13 mouse cellular contexts compared by ENCODE assay signal in genomic region chr6:122605483-122605882, GRCm38 (mm10). TPM values are rescaled to one million over a fixed set of nuclear protein-coding genes. Genes with fewer than 3 reads are reported as not detected.
A peak's percentile ranks its signal among the peaks of the same experiment; 100 is the strongest.
DNase-seq lines count a peak whose midpoint lies in the region; ATAC-seq and TF ChIP-seq lines count a peak whose summit lies in the region.
"Had no signal": no experiment of that assay in that cellular context is flagged by ENCODE, and none has a peak within 500 bp of the region (broad histone marks: within the 10 kb centered on the region; RNA-seq: fewer than 3 reads in every experiment).

No protein-coding gene starts in this region.

- H3K9ac ChIP-seq in lung, embryonic 14.5 days: no peak overlapping the region
- H3K9ac ChIP-seq: embryonic facial prominence, embryonic 12.5 days; heart, embryonic 15.5 days; lung, embryonic 15.5 days had no signal

- no peak for DNase-seq in lung, embryonic 14.5 days
- DNase-seq in lung, postnatal 4 days: no peak
- peak; percentile 90 for DNase-seq in ZHBTc4 (ENCODE audit: low read depth, low spot score)
- peak; percentile 70 for DNase-seq in splenic B cell, adult 2 months (ENCODE audit: low read depth, low spot score)
- no peak for DNase-seq in layer of hippocampus, postnatal 10 days (ENCODE audit: low spot score in 2 of 2)
- no peak for DNase-seq in cerebellum, postnatal 36 days
- DNase-seq: cerebellum, adult 8-10 months; kidney, adult 8-10 months had no signal

- H3K27ac ChIP-seq in lung, embryonic 14.5 days (ENCODE audit: low read depth): no peak overlapping the region
- H3K27ac ChIP-seq: embryonic facial prominence, embryonic 12.5 days; heart, embryonic 15.5 days; lung, embryonic 15.5 days had no signal

- H3K27me3 ChIP-seq in lung, embryonic 14.5 days (ENCODE audit: insufficient read depth, low read length): peaks cover 3% of the 10 kb centered on the region; the same call in 1 of the 2 replicates
- H3K27me3 ChIP-seq in E14TG2a.4 (ENCODE audit: insufficient read depth, low read length): no peaks in the 10 kb centered on the region
- H3K27me3 ChIP-seq in splenic B cell, adult 2 months (ENCODE audit: control insufficient read depth, insufficient read depth, low read length, poor library complexity, severe bottlenecking): no peaks in the 10 kb centered on the region
- H3K27me3 ChIP-seq: embryonic facial prominence, embryonic 12.5 days; heart, embryonic 15.5 days; lung, embryonic 15.5 days had no signal

- H3K4me1 ChIP-seq in lung, embryonic 14.5 days (ENCODE audit: insufficient read depth): no peaks in the 10 kb centered on the region
- peaks cover 50% of the 10 kb centered on the region for H3K4me1 ChIP-seq in E14TG2a.4 (replicated peaks; ENCODE audit: low read depth, low read length)
- H3K4me1 ChIP-seq: embryonic facial prominence, embryonic 12.5 days; lung, embryonic 15.5 days had no signal

- ATAC-seq in lung, embryonic 14.5 days (ENCODE audit: insufficient read depth): no peak

- WGBS in lung, embryonic 14.5 days: 88% methylated on average over 8 of the region's 8 CpGs

- no peak overlapping the region for H3K4me3 ChIP-seq in lung, embryonic 14.5 days (ENCODE audit: low read depth, low read length)
- H3K4me3 ChIP-seq in E14TG2a.4 (replicated peaks; ENCODE audit: low read length): peak overlapping the region; percentile 93; the same call in 1 of the 2 replicates
- H3K4me3 ChIP-seq: embryonic facial prominence, embryonic 12.5 days; heart, embryonic 15.5 days; lung, embryonic 15.5 days had no signal

- peak; percentile 12; the same call in 1 of the 2 replicates for TF ChIP-seq CTCF in lung, embryonic 14.5 days (IDR thresholded peaks at IDR 0.05; ENCODE audit: low read depth)
- TF ChIP-seq CTCF in E14TG2a.4 (conservative IDR thresholded peaks at IDR 0.05; ENCODE audit: low read length): peak; percentile 74

- no peak overlapping the region for H3K4me2 ChIP-seq in lung, embryonic 14.5 days
- H3K4me2 ChIP-seq: embryonic facial prominence, embryonic 12.5 days; heart, embryonic 15.5 days; lung, embryonic 15.5 days had no signal

- H3K9me3 ChIP-seq in lung, embryonic 14.5 days (ENCODE audit: low read depth, low read length): no peaks in the 10 kb centered on the region
- H3K9me3 ChIP-seq in E14TG2a.4 (ENCODE audit: low read length): no peaks in the 10 kb centered on the region
- H3K9me3 ChIP-seq: embryonic facial prominence, embryonic 12.5 days; heart, embryonic 15.5 days; lung, embryonic 15.5 days had no signal

- no peaks in the 10 kb centered on the region for H3K36me3 ChIP-seq in lung, embryonic 14.5 days (ENCODE audit: insufficient read depth)
- peaks cover 31% of the 10 kb centered on the region for H3K36me3 ChIP-seq in E14TG2a.4 (ENCODE audit: insufficient read depth, low read length)
- H3K36me3 ChIP-seq in splenic B cell, adult 2 months (ENCODE audit: control insufficient read depth, insufficient read depth, low read length, poor library complexity, severe bottlenecking): no peaks in the 10 kb centered on the region
- H3K36me3 ChIP-seq: embryonic facial prominence, embryonic 12.5 days; heart, embryonic 15.5 days; lung, embryonic 15.5 days had no signal

RNA-seq across cellular contexts. Expression of gene Apobec1, which starts 3.2 kb away (rescaled TPM):
- 5.8 and 6.3 TPM in 2 replicates for polyA plus RNA-seq in lung, embryonic 14.5 days (2014; fragmentation: Nextera tagmentation; extraction: Ambion mirVana)
- total RNA-seq in layer of hippocampus, postnatal 10 days (2021): 1 to 10 TPM; 2.0 to 2.4 TPM

RNA-seq across cellular contexts. Expression of gene Gdf3, which starts 4.4 kb away (rescaled TPM):
- not detected in 2 replicates for polyA plus RNA-seq in lung, embryonic 14.5 days (2014; fragmentation: Nextera tagmentation; extraction: Ambion mirVana)
- not detected for total RNA-seq in layer of hippocampus, postnatal 10 days (2021)
- total RNA-seq: left cerebral cortex, adult 8-10 months had no signal
- polyA plus RNA-seq: embryonic facial prominence, embryonic 12.5 days; lung, embryonic 15.5 days had no signal

RNA-seq across cellular contexts. Expression of gene Dppa3, which starts 20.7 kb away (rescaled TPM):
- not detected in 2 replicates for polyA plus RNA-seq in lung, embryonic 14.5 days (2014; fragmentation: Nextera tagmentation; extraction: Ambion mirVana)
- total RNA-seq in layer of hippocampus, postnatal 10 days (2021): not detected
- total RNA-seq: left cerebral cortex, adult 8-10 months had no signal
- polyA plus RNA-seq: embryonic facial prominence, embryonic 12.5 days; heart, embryonic 15.5 days; lung, embryonic 15.5 days had no signal

RNA-seq across cellular contexts. Expression of gene Aicda, which starts 51.9 kb away (rescaled TPM):
- 0.09 TPM in 1 of 2 replicates, not detected in the other for polyA plus RNA-seq in lung, embryonic 14.5 days (2014; fragmentation: Nextera tagmentation; extraction: Ambion mirVana)
- not detected for total RNA-seq in layer of hippocampus, postnatal 10 days (2021)
- total RNA-seq: left cerebral cortex, adult 8-10 months had no signal
- polyA plus RNA-seq: embryonic facial prominence, embryonic 12.5 days; heart, embryonic 15.5 days; lung, embryonic 15.5 days had no signal

Comparison
In these comparisons a context has a peak if more than half of its experiments do, and no peak if none do; other contexts are left out.
1. DNase-seq: peak in ZHBTc4 (single experiment) and splenic B cell, adult 2 months (single experiment); none in lung, embryonic 14.5 days (single experiment), lung, postnatal 4 days (0 of 2), layer of hippocampus, postnatal 10 days (0 of 2) and cerebellum, postnatal 36 days (0 of 2).